ENCODE assay signal across 28 mouse cellular contexts in the genomic region with DNA sequence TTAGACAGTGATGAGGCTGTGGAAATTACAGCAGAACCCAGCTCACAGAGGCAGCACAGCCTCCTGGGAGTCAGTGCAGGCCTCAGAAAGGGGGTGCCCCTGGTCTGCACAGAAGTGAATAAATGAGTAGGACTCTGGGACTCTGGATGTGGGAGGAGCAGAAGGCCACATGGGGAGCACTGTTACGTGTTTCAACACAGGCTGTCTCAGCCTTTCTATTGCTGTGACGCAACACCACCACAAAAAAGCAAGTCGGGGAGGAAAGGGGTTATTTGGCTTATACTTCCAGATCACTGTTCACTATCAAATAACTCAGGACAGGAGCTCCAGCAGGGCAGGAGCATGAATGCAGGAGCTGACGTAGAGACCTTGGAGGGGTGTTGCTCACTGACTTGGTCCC. TPM values are rescaled to one million over a fixed set of nuclear protein-coding genes. Genes with fewer than 3 reads are reported as not detected.
DNase-seq lines count a peak whose midpoint lies in the region; ATAC-seq and TF ChIP-seq lines count a peak whose summit lies in the region.
"Had no signal": no experiment of that assay in that cellular context is flagged by ENCODE, and none has a peak within 500 bp of the region (broad histone marks: within the 10 kb centered on the region; RNA-seq: fewer than 3 reads in every experiment).

No protein-coding gene starts in this region.

- intact Hi-C loops in left cerebral cortex, postnatal 14 days (cut with DNase I) = no loop called here

- no peak overlapping the region for H3ac ChIP-seq in C2C12 (ENCODE audit: control insufficient read depth, insufficient read length, low read depth)

- no peaks in the 10 kb centered on the region for H3K79me2 ChIP-seq in C2C12 (ENCODE audit: control insufficient read depth, insufficient read depth)

- DNase-seq in NIH3T3 (ENCODE audit: low read depth) = peak; percentile 67
- no peak for DNase-seq in left cerebral cortex, postnatal 14 days (ENCODE audit: low spot score in 2 of 2)
- DNase-seq in cerebellum, adult 8-10 months = no peak
- DNase-seq: adrenal gland, postnatal 10 days; adrenal gland, postnatal 36 days; cerebellum, adult 18-20 months; cerebellum, adult 9-11 months; cerebellum, postnatal 25 days; gastrocnemius, postnatal 10 days; gastrocnemius, postnatal 36 days; heart, adult 18-20 months; heart, postnatal 10 days; heart, postnatal 36 days had no signal

- H3K79me3 ChIP-seq in C2C12 (ENCODE audit: low read depth) = no peaks in the 10 kb centered on the region

- no peaks in the 10 kb centered on the region for H3K27me3 ChIP-seq in C2C12 (ENCODE audit: control insufficient read depth, insufficient read depth, insufficient read length)
- H3K27me3 ChIP-seq: embryonic facial prominence, embryonic 12.5 days; embryonic facial prominence, embryonic 15.5 days; heart, embryonic 12.5 days; heart, embryonic 15.5 days; intestine, embryonic 15.5 days had no signal

- no peak for TF ChIP-seq CTCF in C2C12 (IDR thresholded peaks at IDR 0.05; ENCODE audit: control insufficient read depth, insufficient read depth, insufficient read length)

- H3K36me3 ChIP-seq in C2C12 (ENCODE audit: control insufficient read depth, insufficient read depth) = no peaks in the 10 kb centered on the region
- H3K36me3 ChIP-seq: embryonic facial prominence, embryonic 15.5 days; heart, embryonic 15.5 days; intestine, embryonic 15.5 days had no signal

- no peak overlapping the region for H3K4me3 ChIP-seq in C2C12 (ENCODE audit: insufficient read depth, poor library complexity, severe bottlenecking)
- H3K4me3 ChIP-seq: embryonic facial prominence, embryonic 12.5 days; embryonic facial prominence, embryonic 15.5 days; erythroblast, embryonic 14.5 days; forebrain, embryonic 12.5 days; heart, embryonic 12.5 days; heart, embryonic 15.5 days; hindbrain, embryonic 10.5 days; hindbrain, embryonic 13.5 days; intestine, embryonic 15.5 days had no signal

- peak; percentile 57 for ATAC-seq in megakaryocyte progenitor cell, adult 5-6 weeks (replicated peaks; ENCODE audit: poor library complexity)
- no peak for ATAC-seq in erythroblast, adult 5-6 weeks (replicated peaks; ENCODE audit: low FRiP score, poor library complexity, severe bottlenecking)
- ATAC-seq: activated CD4-positive, CD25-positive, alpha-beta regulatory T cell, adult 4 months; forebrain, embryonic 16.5 days; hindbrain, embryonic 16.5 days; intestine, embryonic 15.5 days had no signal

TF ChIP-seq in C2C12, 6 proteins besides CTCF, POLR2A, EP300 and RAD21:
- TF ChIP-seq MAX (IDR thresholded peaks at IDR 0.05) (no peak), CEBPB (IDR thresholded peaks at IDR 0.05; ENCODE audit: low read depth) (peak; percentile 41)

RNA-seq across cellular contexts. Expression of a gene that starts 13.5 kb away (rescaled TPM):
- polyA plus RNA-seq in C2C12 (2012; fragmentation: generic; extraction: Trizol) = 45.1 TPM
- total RNA-seq in megakaryocyte progenitor cell, adult 5-6 weeks (2015) = 0.57 TPM in 1 of 2 replicates, not detected in the other
- 1.2 TPM in 1 of 2 replicates, not detected in the other for total RNA-seq in megakaryocyte progenitor cell, adult 5-6 weeks (2017)
- total RNA-seq in erythroblast, adult 5-6 weeks (2015; ENCODE audit: low replicate concordance) = not detected in 2 replicates
- not detected in 2 replicates for total RNA-seq in erythroblast, adult 5-6 weeks (2017; ENCODE audit: low replicate concordance)
- total RNA-seq in left cerebral cortex, postnatal 14 days (2021) = 10 to 100 TPM; 10.9 to 12.4 TPM
- polyA plus RNA-seq: erythroblast, embryonic 14.5 days had no signal

RNA-seq across cellular contexts. Expression of a gene that starts 17.0 kb away (rescaled TPM):
- 12.1 TPM for polyA plus RNA-seq in C2C12 (2012; fragmentation: generic; extraction: Trizol)
- total RNA-seq in megakaryocyte progenitor cell, adult 5-6 weeks (2015) = not detected in 2 replicates
- total RNA-seq in megakaryocyte progenitor cell, adult 5-6 weeks (2017) = 0.17 TPM in 1 of 2 replicates, not detected in the other
- total RNA-seq in erythroblast, adult 5-6 weeks (2015; ENCODE audit: low replicate concordance) = not detected in 2 replicates
- not detected in 2 replicates for total RNA-seq in erythroblast, adult 5-6 weeks (2017; ENCODE audit: low replicate concordance)
- 10 to 100 TPM; 11.9 to 13.8 TPM for total RNA-seq in left cerebral cortex, postnatal 14 days (2021)
- polyA plus RNA-seq: erythroblast, embryonic 14.5 days had no signal

Comparison
In these comparisons a context has a peak if more than half of its experiments do, and no peak if none do; other contexts are left out.
1. RNA of a gene that starts 13.5 kb away (total RNA-seq): 10.9 to 12.4 TPM in left cerebral cortex, postnatal 14 days; 0.57 to 1.2 TPM in megakaryocyte progenitor cell, adult 5-6 weeks and not detected in erythroblast, adult 5-6 weeks; every median in the first group is over 4 times any median in the second.
2. RNA of a gene that starts 17.0 kb away (total RNA-seq): 11.9 to 13.8 TPM in left cerebral cortex, postnatal 14 days; 0.17 TPM in megakaryocyte progenitor cell, adult 5-6 weeks and not detected in erythroblast, adult 5-6 weeks; every median in the first group is over 10 times any median in the second.